Mouse (Mus musculus) heart, adult 9 months (tissue): ENCODE measurements around the gene Cotl1.

Experiments
- DNase-seq, 2 experiments: peaks; one replicate each; pipeline ENCODE4 v3.0.0; 2022; ENCODE audit warnings: low spot score in 2 of 2

The Cotl1 gene

GRCm38 (mm10) chr8:119838100-119838982 lies 2.0 kb downstream of the Cotl1 start:
- DNase-seq, result no peak

GRCm38 (mm10) chr8:119837553-119838071 lies 2.7 kb downstream of the Cotl1 start:
- DNase-seq, result no peak

- DNase-seq, result no peak
Measured at GRCm38 (mm10) chr8:119836831-119837230, 3.5 kb downstream of the Cotl1 start.

GRCm38 (mm10) chr8:119835270-119835669 lies 5.1 kb downstream of the Cotl1 start:
- DNase-seq, result no peak

GRCm38 (mm10) chr8:119834676-119835075 lies 5.7 kb downstream of the Cotl1 start:
- DNase-seq, result no peak

GRCm38 (mm10) chr8:119832931-119833330 lies 7.4 kb downstream of the Cotl1 start:
- DNase-seq, result no peak

GRCm38 (mm10) chr8:119832101-119832617 lies 8.2 kb downstream of the Cotl1 start:
- no peak for DNase-seq

- DNase-seq, result peak in 1 of 2 experiments; percentile 53
Measured at GRCm38 (mm10) chr8:119831336-119831995, 8.9 kb downstream of the Cotl1 start.

GRCm38 (mm10) chr8:119830589-119830988 lies 9.8 kb downstream of the Cotl1 start:
- no peak for DNase-seq

- DNase-seq, result no peak
Measured at GRCm38 (mm10) chr8:119829870-119830580, 10.3 kb downstream of the Cotl1 start.

- no peak for DNase-seq
Measured at GRCm38 (mm10) chr8:119829420-119829819, 10.9 kb downstream of the Cotl1 start.

GRCm38 (mm10) chr8:119829015-119829414 lies 11.3 kb downstream of the Cotl1 start:
- no peak for DNase-seq

- DNase-seq, result peak in 1 of 2 experiments; percentile 27
Measured at GRCm38 (mm10) chr8:119827721-119828153, 12.6 kb downstream of the Cotl1 start.

- DNase-seq, result no peak
Measured at GRCm38 (mm10) chr8:119826982-119827381, 13.4 kb downstream of the Cotl1 start.

GRCm38 (mm10) chr8:119825950-119826730 lies 14.2 kb downstream of the Cotl1 start:
- peak; percentile 33 to 56 for DNase-seq

- peak; percentile 45 to 75 for DNase-seq
Measured at GRCm38 (mm10) chr8:119824809-119825273, 15.5 kb downstream of the Cotl1 start.

GRCm38 (mm10) chr8:119824100-119824499 lies 16.2 kb downstream of the Cotl1 start:
- peak; percentile 45 to 50 for DNase-seq

GRCm38 (mm10) chr8:119823278-119823677 lies 17.1 kb downstream of the Cotl1 start:
- no peak for DNase-seq

GRCm38 (mm10) chr8:119821691-119822090 lies 18.7 kb downstream of the Cotl1 start:
- DNase-seq, result no peak

- DNase-seq, result no peak
Measured at GRCm38 (mm10) chr8:119819976-119820375, 20.4 kb downstream of the Cotl1 start.

GRCm38 (mm10) chr8:119819316-119819715 lies 21.0 kb downstream of the Cotl1 start:
- DNase-seq, result no peak
